20 mouse cellular contexts compared by ENCODE assay signal in the genomic region with DNA sequence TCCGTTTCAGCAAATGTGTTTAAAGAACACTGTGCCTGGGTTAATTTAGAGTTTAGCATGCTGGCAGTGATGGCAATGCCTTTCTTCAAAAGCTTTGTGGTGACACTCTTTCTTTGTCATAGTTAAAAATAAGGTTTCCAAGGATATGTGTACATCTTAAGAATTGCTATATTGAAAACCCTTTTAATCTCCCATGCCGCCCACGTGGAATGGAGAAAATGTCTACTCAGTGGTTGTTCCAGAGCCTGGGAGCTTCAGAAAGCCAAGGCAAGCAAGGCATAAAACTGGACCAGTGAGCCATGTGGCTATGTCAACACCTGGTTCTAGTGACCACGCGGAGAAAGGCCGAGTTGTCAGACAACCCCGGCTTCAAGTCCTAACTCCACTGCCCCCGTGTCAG. TPM values are rescaled to one million over a fixed set of nuclear protein-coding genes. Genes with fewer than 3 reads are reported as not detected.
"Had no signal": no experiment of that assay in that cellular context is flagged by ENCODE, and none has a peak within 500 bp of the region (broad histone marks: within the 10 kb centered on the region; RNA-seq: fewer than 3 reads in every experiment).

No protein-coding gene starts in this region.

- DNase-seq: gastrocnemius, adult 2 months; gastrocnemius, postnatal 10 days; gastrocnemius, postnatal 25 days; heart, adult 2 months; heart, postnatal 14 days; heart, postnatal 36 days; kidney, adult 11 months; kidney, adult 2 months; kidney, adult 9 months; kidney, postnatal 14 days; kidney, postnatal 36 days; layer of hippocampus, adult 9-11 months; layer of hippocampus, postnatal 36 days; left cerebral cortex, postnatal 4 days had no signal

- ATAC-seq: hindbrain, postnatal 0 days; intestine, embryonic 16.5 days; liver, embryonic 12.5 days had no signal

RNA-seq across cellular contexts. Expression of a gene that starts 11.9 kb away (rescaled TPM):
- total RNA-seq: gastrocnemius, postnatal 25 days; granulocyte monocyte progenitor cell, adult 5-6 weeks; heart, postnatal 36 days; hematopoietic stem cell, adult 5-6 weeks; hindbrain, postnatal 0 days; liver, adult 2 months had no signal
